Mouse (Mus musculus) neural tube, embryonic 11.5 days (tissue): ENCODE measurements around the gene Iqsec1. TPM values are rescaled to one million over a fixed set of nuclear protein-coding genes. Genes with fewer than 3 reads are reported as not detected.
A peak's percentile ranks its signal among the peaks of the same experiment; 100 is the strongest.

ENCODE experiments used
- ATAC-seq: fragments of 200-750 bp; cut with Nextera tagmentation; 2 replicates; pipeline ENCODE4 v1.8.0; 2017; ENCODE audit warnings: moderate number of reproducible peaks, mild to moderate bottlenecking, moderate TSS enrichment, moderate library complexity; ENCODE audit not compliant: insufficient read depth, low FRiP score, low TSS enrichment
- DNase-seq: peaks from one replicate; pipeline ENCODE4 v3.0.0-alpha.2; 2015; ENCODE audit warnings: low spot score
- H3K27ac ChIP-seq: fragments of 300-500 bp; sonication (generic); 2 replicates; pipeline ENCODE4 v1.5.1; 2014; ENCODE audit warnings: low read depth, mild to moderate bottlenecking, low read length
- H3K27me3 ChIP-seq: fragments of 300-500 bp; sonication (generic); 2 replicates; pipeline ENCODE4 v1.6.1; 2014; ENCODE audit warnings: mild to moderate bottlenecking, low read length, mixed read lengths; ENCODE audit not compliant: control insufficient read depth, insufficient read depth
- H3K36me3 ChIP-seq: fragments of 300-500 bp; sonication (generic); 2 replicates; pipeline ENCODE4 v1.6.1; 2014; ENCODE audit warnings: mild to moderate bottlenecking, low read length, moderate library complexity, mixed read lengths; ENCODE audit not compliant: control insufficient read depth, insufficient read depth
- H3K4me1 ChIP-seq: fragments of 300-500 bp; sonication (generic); 2 replicates; pipeline ENCODE4 v1.6.1; 2014; ENCODE audit warnings: low read length, mixed read lengths; ENCODE audit not compliant: control insufficient read depth, insufficient read depth
- H3K4me2 ChIP-seq: fragments of 300-500 bp; sonication (generic); 2 replicates; pipeline ENCODE4 v1.6.1; 2014; ENCODE audit warnings: low read depth, mild to moderate bottlenecking, moderate library complexity
- H3K4me3 ChIP-seq: fragments of 300-500 bp; sonication (generic); 2 replicates; pipeline ENCODE4 v1.5.1; 2014; ENCODE audit warnings: low read depth, low read length
- H3K9ac ChIP-seq: fragments of 300-500 bp; sonication (generic); 2 replicates; pipeline ENCODE4 v1.6.1; 2014; ENCODE audit warnings: mild to moderate bottlenecking, low read length
- H3K9me3 ChIP-seq: fragments of 300-500 bp; sonication (generic); 2 replicates; pipeline ENCODE4 v1.6.1; 2016; ENCODE audit warnings: low read length; ENCODE audit not compliant: control insufficient read depth
- WGBS: fragments of 180-500 bp; shearing (Covaris S2); extraction: QIAGEN DNeasy Blood & Tissue Kit; methylation state at CpG from one replicate; pipeline ENCODE4 v1.1.7; 2014; 5-methylcytosine and 5-hydroxymethylcytosine counted together
- polyA plus RNA-seq: library from polyadenylated mRNA; unstranded; fragments of >200 nt; fragmentation: Nextera tagmentation; extraction: Ambion mirVana; gene quantifications from 2 replicates; pipeline ENCODE4 v1.2.1, GENCODE M21; 2014

The Iqsec1 gene
- polyA plus RNA-seq, 1 experiment from 2014 or later: 18.6 TPM

- WGBS: under 1% methylated on average over 68 of the region's 76 CpGs
- H3K9me3 ChIP-seq: 0 out of 2 replicates have a peak, but pooled peaks cover 1% of the 10 kb centered on the region
- DNase-seq (peak; percentile 62), ATAC-seq (no peak; the same call in 1 of the 2 replicates)
- H3K36me3 ChIP-seq: no peaks in the 10 kb centered on the region
- peak overlapping the region; percentile 77 for H3K9ac ChIP-seq
- H3K4me3 ChIP-seq: peak overlapping the region; percentile 74
- peak overlapping the region; percentile 60 for H3K27ac ChIP-seq
- H3K4me2 ChIP-seq: peak overlapping the region; percentile 99
- H3K27me3 ChIP-seq: no peaks in the 10 kb centered on the region; the same call in 1 of the 2 replicates
- H3K4me1 ChIP-seq: no peaks in the 10 kb centered on the region
These were observed 755 bp downstream of the Iqsec1 start for GRCm38 (mm10) chr6:90987561-90988298.

GRCm38 (mm10) chr6:90984101-90984500 lies 4.4 kb downstream of the Iqsec1 start:
- Histone ChIP-seq H3K9ac (no peak overlapping the region; the same call in 1 of the 2 replicates), H3K4me3 (no peak overlapping the region), H3K36me3 (no peaks in the 10 kb centered on the region), H3K9me3 (no peaks in the 10 kb centered on the region), H3K4me2 (no peak overlapping the region), H3K27ac (no peak overlapping the region), H3K27me3 (no peaks in the 10 kb centered on the region; the same call in 1 of the 2 replicates), H3K4me1 (no peaks in the 10 kb centered on the region)
- ATAC-seq (no peak), DNase-seq (no peak)
- WGBS: 52% methylated on average over 3 of the region's 3 CpGs

GRCm38 (mm10) chr6:90974279-90974678 lies 14.2 kb downstream of the Iqsec1 start:
- Histone ChIP-seq H3K4me3 (no peak overlapping the region), H3K9ac (no peak overlapping the region), H3K36me3 (no peaks in the 10 kb centered on the region), H3K27ac (no peak overlapping the region), H3K9me3 (no peaks in the 10 kb centered on the region), H3K27me3 (no peaks in the 10 kb centered on the region), H3K4me1 (no peaks in the 10 kb centered on the region), H3K4me2 (no peak overlapping the region)
- ATAC-seq: no peak
- 88% methylated on average over 2 of the region's 2 CpGs for WGBS
- DNase-seq: no peak

- Histone ChIP-seq H3K27ac (no peak overlapping the region), H3K27me3 (no peaks in the 10 kb centered on the region), H3K9ac (no peak overlapping the region), H3K4me1 (no peaks in the 10 kb centered on the region), H3K36me3 (no peaks in the 10 kb centered on the region), H3K9me3 (no peaks in the 10 kb centered on the region), H3K4me2 (no peak overlapping the region), H3K4me3 (no peak overlapping the region)
- DNase-seq: no peak
- ATAC-seq: no peak
- WGBS: 61% methylated on average over 2 of the region's 2 CpGs
These were observed 19.1 kb downstream of the Iqsec1 start for GRCm38 (mm10) chr6:90969341-90969871.

GRCm38 (mm10) chr6:90953349-90953748 lies 35.1 kb downstream of the Iqsec1 start:
- no peak overlapping the region for H3K4me3 ChIP-seq
- WGBS: 76% methylated on average over 4 of the region's 4 CpGs
- no peak for ATAC-seq

GRCm38 (mm10) chr6:90950936-90951335 lies 37.5 kb downstream of the Iqsec1 start:
- DNase-seq (no peak), ATAC-seq (no peak)
- 83% methylated on average over 2 of the region's 2 CpGs for WGBS
- Histone ChIP-seq H3K4me3 (no peak overlapping the region), H3K4me1 (no peaks in the 10 kb centered on the region), H3K36me3 (no peaks in the 10 kb centered on the region), H3K27me3 (no peaks in the 10 kb centered on the region), H3K9me3 (no peaks in the 10 kb centered on the region), H3K9ac (no peak overlapping the region), H3K4me2 (no peak overlapping the region), H3K27ac (no peak overlapping the region)

More at GRCm38 (mm10) chr6:90953349-90953748, 35.1 kb downstream of the Iqsec1 start:
- Histone ChIP-seq H3K9me3 (no peaks in the 10 kb centered on the region), H3K27me3 (no peaks in the 10 kb centered on the region), H3K27ac (no peak overlapping the region), H3K4me2 (no peak overlapping the region), H3K9ac (no peak overlapping the region), H3K4me1 (no peaks in the 10 kb centered on the region), H3K36me3 (no peaks in the 10 kb centered on the region)
- DNase-seq: no peak

GRCm38 (mm10) chr6:90948097-90948496 lies 40.4 kb downstream of the Iqsec1 start:
- no peaks in the 10 kb centered on the region for H3K27me3 ChIP-seq
- no peak overlapping the region for H3K27ac ChIP-seq
- H3K4me3 ChIP-seq: no peak overlapping the region
- DNase-seq: no peak
- no peaks in the 10 kb centered on the region for H3K36me3 ChIP-seq
- no peaks in the 10 kb centered on the region for H3K4me1 ChIP-seq
- H3K9ac ChIP-seq: no peak overlapping the region
- 88% methylated on average over 1 of the region's 1 CpGs for WGBS
- H3K4me2 ChIP-seq: no peak overlapping the region
- ATAC-seq: no peak
- H3K9me3 ChIP-seq: no peaks in the 10 kb centered on the region

- Histone ChIP-seq H3K36me3 (no peaks in the 10 kb centered on the region), H3K9me3 (no peaks in the 10 kb centered on the region), H3K27me3 (no peaks in the 10 kb centered on the region), H3K4me3 (no peak overlapping the region), H3K4me1 (no peaks in the 10 kb centered on the region), H3K4me2 (no peak overlapping the region), H3K27ac (no peak overlapping the region), H3K9ac (no peak overlapping the region)
- 79% methylated on average over 2 of the region's 2 CpGs for WGBS
- ATAC-seq (no peak), DNase-seq (no peak)
These were observed 42.8 kb downstream of the Iqsec1 start for GRCm38 (mm10) chr6:90945560-90946230.
